Mouse (Mus musculus) layer of hippocampus, adult 18-20 months (tissue): ENCODE measurements around the gene Slitrk1. TPM values are rescaled to one million over a fixed set of nuclear protein-coding genes. Genes with fewer than 3 reads are reported as not detected.

ENCODE experiments used
- DNase-seq, 2 experiments: peaks; one replicate each; pipeline ENCODE4 v3.0.0; 2022; ENCODE audit warnings: low spot score in 2 of 2
- long read RNA-seq: library from polyadenylated mRNA; stranded (forward); transcript quantifications from one replicate; pipeline ENCODE4 v2.0.0, GENCODE M21; 2021
- total RNA-seq, 2 experiments: library from RNA; stranded (reverse); gene quantifications; 2 replicates each; pipeline ENCODE4 v1.2.3; 2021

The Slitrk1 gene
- total RNA-seq = 10 to 100 TPM; 56.4 to 58.3 TPM
- long read RNA-seq, full-length matches to known transcripts = 48 of 50 reads
- long read RNA-seq, partial matches to known transcripts = 0 of 50 reads
- long read RNA-seq, other reads (novel, unspliced or antisense) = 2 of 50 reads

- DNase-seq = peak; percentile 59 to 82
Measured at GRCm38 (mm10) chr14:108913714-108914263, at the start of gene Slitrk1. TSS of gene Slitrk1 (minus strand) at chr14:108914158.

GRCm38 (mm10) chr14:108935777-108936176, 21.8 kb upstream of the Slitrk1 start:
- no peak for DNase-seq

GRCm38 (mm10) chr14:108914336-108914735, 378 bp upstream of the Slitrk1 start:
- no peak for DNase-seq

- peak; percentile 32 to 48 for DNase-seq
Measured at GRCm38 (mm10) chr14:108912876-108913490, 975 bp downstream of the Slitrk1 start.

- peak; percentile 33 to 63 for DNase-seq
Measured at GRCm38 (mm10) chr14:108912021-108912875, 1.7 kb downstream of the Slitrk1 start.

GRCm38 (mm10) chr14:108911138-108911841, 2.7 kb downstream of the Slitrk1 start:
- peak; percentile 56 to 72 for DNase-seq

- peak in 1 of 2 experiments; percentile 33 for DNase-seq
Measured at GRCm38 (mm10) chr14:108910449-108911137, 3.4 kb downstream of the Slitrk1 start.

GRCm38 (mm10) chr14:108909336-108909953, 4.5 kb downstream of the Slitrk1 start:
- peak; percentile 9 to 33 for DNase-seq

GRCm38 (mm10) chr14:108898601-108899000, 15.4 kb downstream of the Slitrk1 start:
- peak in 1 of 2 experiments; percentile 29 for DNase-seq

GRCm38 (mm10) chr14:108895456-108895855, 18.5 kb downstream of the Slitrk1 start:
- peak in 1 of 2 experiments; percentile 8 for DNase-seq

- peak in 1 of 2 experiments; percentile 31 for DNase-seq
Measured at GRCm38 (mm10) chr14:108867816-108868215, 46.1 kb downstream of the Slitrk1 start.

GRCm38 (mm10) chr14:108864631-108865030, 49.3 kb downstream of the Slitrk1 start:
- DNase-seq = no peak

- DNase-seq = no peak
Measured at GRCm38 (mm10) chr14:108859310-108859709, 54.6 kb downstream of the Slitrk1 start.
